Mouse (Mus musculus) heart, adult 18-20 months (tissue): ENCODE results near the gene Lrrc74b. TPM values are rescaled to one million over a fixed set of nuclear protein-coding genes. Genes with fewer than 3 reads are reported as not detected.

Experiments
- DNase-seq, 2 experiments: peaks; one replicate each; pipeline ENCODE4 v3.0.0; 2021 to 2022; ENCODE audit warnings: mixed read lengths in 1 of 2
- total RNA-seq, 2 experiments: library from RNA; stranded (reverse); gene quantifications; 2 replicates each; pipeline ENCODE4 v1.2.3; 2021

Gene Lrrc74b
- total RNA-seq, 2 experiments from 2014 or later: not detected

GRCm38 (mm10) chr16:17496499-17497305 is 64.3 kb downstream of the Lrrc74b start:
- DNase-seq: peak; percentile 37 to 45

Other genes with a start within 250 kb of the Lrrc74b start
- gene Serpind1, start 229.9 kb downstream of the Lrrc74b start, total RNA-seq: 1 to 10 TPM; 1.2 to 1.3 TPM
- 10 to 100 TPM; 15.8 to 17.0 TPM for gene Snap29, start 155.3 kb downstream of the Lrrc74b start, total RNA-seq
- 10 to 100 TPM; 54.9 to 63.4 TPM for gene Pi4ka, start 154.9 kb downstream of the Lrrc74b start, total RNA-seq
- gene Crkl, start 109.3 kb downstream of the Lrrc74b start, total RNA-seq: 10 to 100 TPM; 28.9 to 29.4 TPM
- gene Aifm3, start 71.6 kb downstream of the Lrrc74b start, total RNA-seq: under 1 TPM in 1 of 2 experiments, not detected in 1; 0.18 TPM
- 10 to 100 TPM; 31.8 to 32.1 TPM for gene Lztr1, start 52.6 kb downstream of the Lrrc74b start, total RNA-seq
- 10 to 100 TPM; 13.5 to 13.6 TPM for gene Thap7, start 30.1 kb downstream of the Lrrc74b start, total RNA-seq
- 1 to 10 TPM; 1.8 TPM for gene P2rx6, start 638 bp upstream of the Lrrc74b start, total RNA-seq
- 1 to 10 TPM; 4.2 to 4.3 TPM for gene Slc7a4, start 22.0 kb upstream of the Lrrc74b start, total RNA-seq
- 10 to 100 TPM; 18.9 to 20.6 TPM for gene Smpd4, start 58.1 kb upstream of the Lrrc74b start, total RNA-seq
- gene Ccdc74a, start 85.2 kb upstream of the Lrrc74b start, total RNA-seq: under 1 TPM; 0.35 to 0.57 TPM
- gene Med15, start 171.6 kb upstream of the Lrrc74b start, total RNA-seq: 10 to 100 TPM; 21.0 to 25.0 TPM
- gene Klhl22, start 198.4 kb upstream of the Lrrc74b start, total RNA-seq: 10 to 100 TPM; 18.2 to 24.2 TPM
- 1 to 10 TPM; 4.8 TPM for gene Scarf2, start 236.0 kb upstream of the Lrrc74b start, total RNA-seq